Mouse (Mus musculus): Measurements from ENCODE around the gene Fbxl15.

GRCm38 (mm10) chr19:46326756-46327305 is 1.2 kb upstream of the Fbxl15 start, which contains the start of gene Psd:
- no peak for TF ChIP-seq CTCF (conservative IDR thresholded peaks at IDR 0.05; ENCODE audit: low read length)
- no peak for TF ChIP-seq POU5F1 (IDR thresholded peaks at IDR 0.05; ENCODE audit: borderline replicate concordance, low read length)
- no peak for TF ChIP-seq NANOG (IDR thresholded peaks at IDR 0.05; ENCODE audit: borderline replicate concordance, low read length)

All from E14TG2a.4 (cell line).